Mouse (Mus musculus): ENCODE measurements around the gene Snip1. TPM values are rescaled to one million over a fixed set of nuclear protein-coding genes. Genes with fewer than 3 reads are reported as not detected.

The Snip1 gene
- polyA plus RNA-seq, 1 experiment, result 7.2 TPM

GRCm38 (mm10) chr4:125077700-125078099 lies 11.2 kb downstream of the Snip1 start:
- H3K27ac ChIP-seq (ENCODE audit: insufficient read depth, low read length), result no peak overlapping the region
- H3K4me3 ChIP-seq (ENCODE audit: extremely low read depth, insufficient read depth, insufficient read length), result no peak overlapping the region
- H3K27me3 ChIP-seq (ENCODE audit: control insufficient read depth, insufficient read depth, low read length), result no peaks in the 10 kb centered on the region
- WGBS, result 92% methylated on average over 2 of the region's 2 CpGs
- H3K4me1 ChIP-seq (ENCODE audit: control insufficient read depth, insufficient read depth, insufficient read length), result no peaks in the 10 kb centered on the region
- TF ChIP-seq CTCF (IDR thresholded peaks at IDR 0.05; ENCODE audit: extremely low read depth, insufficient read depth, insufficient read length, insufficient replicate concordance) (no peak), POLR2A (IDR thresholded peaks at IDR 0.05; ENCODE audit: low read depth, low read length) (no peak)
- DNase-seq (ENCODE audit: low read depth in 1 of 2, low spot score in 2 of 2), result no peak
- H3K36me3 ChIP-seq (ENCODE audit: control insufficient read depth, insufficient read depth, low read length), result peaks cover 24% of the 10 kb centered on the region

- TF ChIP-seq CTCF (IDR thresholded peaks at IDR 0.05; ENCODE audit: extremely low read depth, insufficient read depth, insufficient read length, insufficient replicate concordance), result no peak
- TF ChIP-seq POLR2A (IDR thresholded peaks at IDR 0.05; ENCODE audit: low read depth, low read length), result no peak
- no peaks in the 10 kb centered on the region for H3K4me1 ChIP-seq (ENCODE audit: control insufficient read depth, insufficient read depth, insufficient read length)
- H3K27ac ChIP-seq (ENCODE audit: insufficient read depth, low read length), result no peak overlapping the region
- peaks cover 15% of the 10 kb centered on the region for H3K36me3 ChIP-seq (ENCODE audit: control insufficient read depth, insufficient read depth, low read length)
- no peak overlapping the region for H3K4me3 ChIP-seq (ENCODE audit: extremely low read depth, insufficient read depth, insufficient read length)
- WGBS, result 98% methylated on average over 2 of the region's 2 CpGs
- H3K27me3 ChIP-seq (ENCODE audit: control insufficient read depth, insufficient read depth, low read length), result no peaks in the 10 kb centered on the region
- no peak for DNase-seq (ENCODE audit: low read depth in 1 of 2, low spot score in 2 of 2)
Observed at GRCm38 (mm10) chr4:125078698-125079097, 12.2 kb downstream of the Snip1 start.

DNA sequence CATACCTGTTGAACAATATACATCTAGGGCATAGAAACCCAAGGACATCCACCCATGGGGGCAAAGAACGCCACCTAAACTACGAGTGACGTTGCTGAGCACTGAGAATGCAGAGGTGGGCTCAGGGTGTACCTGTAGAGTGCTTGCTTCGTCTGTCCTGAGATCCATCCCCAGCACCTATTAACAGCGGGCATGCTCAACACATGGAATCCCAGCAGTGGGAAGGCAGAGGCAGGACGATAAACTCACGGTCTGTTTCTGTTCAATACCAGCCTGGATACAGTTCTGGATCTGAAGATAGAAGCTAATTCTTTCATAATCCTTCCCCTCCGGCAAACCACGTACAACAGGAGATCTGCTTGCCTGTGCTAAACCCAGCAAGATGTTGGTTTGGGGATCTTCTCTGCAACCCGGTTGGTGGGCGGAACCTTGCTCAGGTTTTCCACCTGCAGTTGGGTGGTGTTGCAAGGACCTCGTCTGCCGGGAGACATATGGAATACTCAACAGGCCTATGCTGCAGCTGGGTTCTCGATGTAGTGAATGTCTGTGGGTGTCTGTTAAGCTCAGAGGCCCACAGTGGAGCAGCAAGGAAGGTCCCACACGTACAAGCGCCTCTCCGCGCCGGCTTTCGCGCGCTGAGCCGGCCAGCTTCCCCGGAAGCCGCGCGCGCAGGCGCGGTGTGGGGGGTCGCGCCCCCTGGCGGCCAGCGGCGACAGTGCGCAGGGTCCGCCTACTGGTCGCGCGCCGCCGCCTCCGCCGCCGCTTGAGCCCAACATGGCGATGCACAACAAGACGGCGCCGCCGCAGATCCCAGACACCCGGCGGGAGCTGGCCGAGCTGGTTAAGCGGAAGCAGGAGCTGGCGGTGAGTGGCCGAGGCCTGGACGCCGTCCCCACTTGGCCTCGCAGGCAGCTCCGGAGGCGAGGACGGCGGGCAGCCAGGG lies 18.2 kb downstream of the Snip1 start, which contains the start of gene Meaf6:
Meaf6 (plus strand) TSS at position 732 of the 943 bp plus-strand sequence.
- H3K27ac ChIP-seq (ENCODE audit: insufficient read depth, low read length), result peak within 1 kb of the TSS; percentile 97
- WGBS, result 2% methylated on average over 63 of the region's 63 CpGs
- TF ChIP-seq POLR2A (IDR thresholded peaks at IDR 0.05; ENCODE audit: low read depth, low read length) (peak; percentile 55; the same call in 1 of the 2 replicates), CTCF (IDR thresholded peaks at IDR 0.05; ENCODE audit: extremely low read depth, insufficient read depth, insufficient read length, insufficient replicate concordance) (peak; percentile 93)
- no peaks in the 10 kb centered on the region for H3K27me3 ChIP-seq (ENCODE audit: control insufficient read depth, insufficient read depth, low read length)
- DNase-seq (ENCODE audit: low read depth in 1 of 2, low spot score in 2 of 2), result peak; percentile 63 to 88
- H3K36me3 ChIP-seq (ENCODE audit: control insufficient read depth, insufficient read depth, low read length), result 0 out of 2 replicates have a peak, but pooled peaks cover 2% of the 10 kb centered on the region
- H3K4me1 ChIP-seq (ENCODE audit: control insufficient read depth, insufficient read depth, insufficient read length), result peaks cover 3% of the 10 kb centered on the region; the same call in 1 of the 2 replicates
- H3K4me3 ChIP-seq (ENCODE audit: extremely low read depth, insufficient read depth, insufficient read length), result peak within 1 kb of the TSS; percentile 99

GRCm38 (mm10) chr4:125085346-125085841 lies 18.9 kb downstream of the Snip1 start:
- H3K4me1 ChIP-seq (ENCODE audit: control insufficient read depth, insufficient read depth, insufficient read length), result peaks cover 3% of the 10 kb centered on the region; the same call in 1 of the 2 replicates
- peak overlapping the region; percentile 99 for H3K4me3 ChIP-seq (ENCODE audit: extremely low read depth, insufficient read depth, insufficient read length)
- H3K36me3 ChIP-seq (ENCODE audit: control insufficient read depth, insufficient read depth, low read length), result peaks cover 6% of the 10 kb centered on the region
- H3K27ac ChIP-seq (ENCODE audit: insufficient read depth, low read length), result peak overlapping the region; percentile 97
- WGBS, result under 1% methylated on average over 45 of the region's 45 CpGs
- peak; percentile 14 to 31 for DNase-seq (ENCODE audit: low read depth in 1 of 2, low spot score in 2 of 2)
- no peak for TF ChIP-seq POLR2A (IDR thresholded peaks at IDR 0.05; ENCODE audit: low read depth, low read length)
- no peak for TF ChIP-seq CTCF (IDR thresholded peaks at IDR 0.05; ENCODE audit: extremely low read depth, insufficient read depth, insufficient read length, insufficient replicate concordance)
- H3K27me3 ChIP-seq (ENCODE audit: control insufficient read depth, insufficient read depth, low read length), result no peaks in the 10 kb centered on the region

DNA sequence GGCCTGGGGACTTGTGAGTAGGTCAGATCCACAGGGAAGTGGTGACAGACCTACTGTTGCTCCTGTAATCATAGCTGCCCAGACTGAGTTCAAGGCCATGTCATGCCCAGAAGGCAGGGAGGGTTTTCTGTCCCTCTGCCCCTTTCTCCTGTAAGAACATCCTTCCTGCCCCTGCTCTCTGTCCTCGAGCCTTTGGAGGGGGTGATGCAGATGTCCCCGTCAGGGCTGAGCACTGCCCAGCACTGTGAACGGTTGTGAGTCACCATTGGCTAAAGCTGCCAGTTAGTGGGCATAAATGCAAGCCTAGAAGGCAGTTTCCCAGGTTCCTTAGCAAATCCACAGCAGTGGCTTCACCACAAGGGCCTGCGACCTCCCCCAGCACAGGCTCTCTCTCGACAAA lies 26.6 kb downstream of the Snip1 start:
- Histone ChIP-seq H3K4me1 (ENCODE audit: control insufficient read depth, insufficient read depth, insufficient read length) (no peaks in the 10 kb centered on the region), H3K27ac (ENCODE audit: insufficient read depth, low read length) (no peak overlapping the region), H3K27me3 (ENCODE audit: control insufficient read depth, insufficient read depth, low read length) (no peaks in the 10 kb centered on the region), H3K4me3 (ENCODE audit: extremely low read depth, insufficient read depth, insufficient read length) (no peak overlapping the region), H3K36me3 (ENCODE audit: control insufficient read depth, insufficient read depth, low read length) (peaks cover 14% of the 10 kb centered on the region)
- WGBS, result 88% methylated on average over 5 of the region's 5 CpGs
- TF ChIP-seq CTCF (IDR thresholded peaks at IDR 0.05; ENCODE audit: extremely low read depth, insufficient read depth, insufficient read length, insufficient replicate concordance), result no peak
- no peak for TF ChIP-seq POLR2A (IDR thresholded peaks at IDR 0.05; ENCODE audit: low read depth, low read length)
- DNase-seq (ENCODE audit: low read depth in 1 of 2, low spot score in 2 of 2), result no peak

- Histone ChIP-seq H3K27me3 (ENCODE audit: control insufficient read depth, insufficient read depth, low read length) (no peaks in the 10 kb centered on the region), H3K4me1 (ENCODE audit: control insufficient read depth, insufficient read depth, insufficient read length) (no peaks in the 10 kb centered on the region), H3K27ac (ENCODE audit: insufficient read depth, low read length) (no peak overlapping the region), H3K36me3 (ENCODE audit: control insufficient read depth, insufficient read depth, low read length) (peaks cover 6% of the 10 kb centered on the region), H3K4me3 (ENCODE audit: extremely low read depth, insufficient read depth, insufficient read length) (no peak overlapping the region)
- DNase-seq (ENCODE audit: low read depth in 1 of 2, low spot score in 2 of 2), result no peak
- TF ChIP-seq CTCF (IDR thresholded peaks at IDR 0.05; ENCODE audit: extremely low read depth, insufficient read depth, insufficient read length, insufficient replicate concordance) (no peak), POLR2A (IDR thresholded peaks at IDR 0.05; ENCODE audit: low read depth, low read length) (no peak)
- 92% methylated on average over 5 of the region's 5 CpGs for WGBS
Observed at GRCm38 (mm10) chr4:125096066-125096465, 29.6 kb downstream of the Snip1 start.

Data from spleen, adult 2 months (tissue).